Mouse (Mus musculus) natural killer cell, adult 2 months (primary cell): ENCODE measurements around the gene Creb5.

Experiments used
- DNase-seq, 2 experiments: peaks; one replicate each; pipeline ENCODE4 v3.0.0; 2022; ENCODE audit warnings: low spot score in 2 of 2

Creb5 gene

GRCm38 (mm10) chr6:53545483-53545900 lies 258.4 kb downstream of the Creb5 start:
- no peak for DNase-seq

GRCm38 (mm10) chr6:53545989-53546388 lies 258.9 kb downstream of the Creb5 start:
- DNase-seq = no peak

GRCm38 (mm10) chr6:53548236-53548635 lies 261.2 kb downstream of the Creb5 start:
- no peak for DNase-seq

GRCm38 (mm10) chr6:53549409-53549808 lies 262.3 kb downstream of the Creb5 start:
- DNase-seq = no peak

GRCm38 (mm10) chr6:53556050-53556449 lies 269.0 kb downstream of the Creb5 start:
- DNase-seq = no peak

- no peak for DNase-seq
These were observed 273.9 kb downstream of the Creb5 start for GRCm38 (mm10) chr6:53560928-53561327.

GRCm38 (mm10) chr6:53562586-53562985 lies 275.5 kb downstream of the Creb5 start:
- DNase-seq = no peak

- DNase-seq = no peak
These were observed 276.6 kb downstream of the Creb5 start for GRCm38 (mm10) chr6:53563546-53564185.

GRCm38 (mm10) chr6:53569436-53569835 lies 282.4 kb downstream of the Creb5 start:
- no peak for DNase-seq

GRCm38 (mm10) chr6:53570906-53571305 lies 283.8 kb downstream of the Creb5 start:
- DNase-seq = no peak

- DNase-seq = no peak
These were observed 284.6 kb downstream of the Creb5 start for GRCm38 (mm10) chr6:53571571-53572122.

GRCm38 (mm10) chr6:53572456-53572855 lies 285.4 kb downstream of the Creb5 start:
- no peak for DNase-seq

- peak; percentile 31 for DNase-seq
These were observed 286.1 kb downstream of the Creb5 start for GRCm38 (mm10) chr6:53572979-53573710.

- no peak for DNase-seq
These were observed 286.6 kb downstream of the Creb5 start for GRCm38 (mm10) chr6:53573711-53574065.

- DNase-seq = no peak
These were observed 287.0 kb downstream of the Creb5 start for GRCm38 (mm10) chr6:53574097-53574496.

GRCm38 (mm10) chr6:53575191-53575590 lies 288.1 kb downstream of the Creb5 start:
- no peak for DNase-seq

- no peak for DNase-seq
These were observed 288.8 kb downstream of the Creb5 start for GRCm38 (mm10) chr6:53575836-53576235.

GRCm38 (mm10) chr6:53576841-53577240 lies 289.8 kb downstream of the Creb5 start:
- no peak for DNase-seq

GRCm38 (mm10) chr6:53577776-53578175 lies 290.7 kb downstream of the Creb5 start:
- DNase-seq = no peak

- no peak for DNase-seq
These were observed 293.3 kb downstream of the Creb5 start for GRCm38 (mm10) chr6:53580346-53580745.

- DNase-seq = no peak
These were observed 296.3 kb downstream of the Creb5 start for GRCm38 (mm10) chr6:53583234-53583875.

GRCm38 (mm10) chr6:53584718-53585405 lies 297.8 kb downstream of the Creb5 start:
- peak; percentile 20 to 29 for DNase-seq
